Mouse (Mus musculus) activated CD4-positive, CD25-positive, alpha-beta regulatory T cell, adult 4 months (primary cell): ENCODE measurements at regions not wholly inside any gene's neighbourhood (a gene's known extent, or its start where the extent isn't known, plus 50 kb on each side); places are given as distances from the start of the nearest gene placed in this dataset.

ENCODE experiments used
- ATAC-seq: one replicate; pipeline ENCODE4 v1.8.0; 2017

DNA sequence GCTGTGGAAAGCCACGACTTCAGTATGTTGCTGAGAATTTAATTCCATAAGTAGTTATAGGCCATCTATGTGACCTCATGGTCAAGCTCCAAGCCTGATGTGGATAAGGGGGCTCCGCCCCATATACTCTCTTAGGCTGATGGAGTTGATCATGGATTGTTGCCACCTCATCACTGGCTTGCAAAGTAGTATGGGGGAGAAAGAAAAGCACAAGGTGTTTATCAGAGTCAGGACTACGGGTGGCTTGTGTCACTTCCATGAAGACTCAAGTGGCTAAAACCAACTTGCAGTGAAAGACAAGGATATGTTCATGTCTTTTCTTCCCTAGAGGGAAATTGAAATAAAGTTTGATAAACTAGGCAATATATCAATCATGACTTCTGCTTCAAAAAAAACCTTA, 102.9 kb upstream of the Fut8 start:
- no peak for ATAC-seq

DNA sequence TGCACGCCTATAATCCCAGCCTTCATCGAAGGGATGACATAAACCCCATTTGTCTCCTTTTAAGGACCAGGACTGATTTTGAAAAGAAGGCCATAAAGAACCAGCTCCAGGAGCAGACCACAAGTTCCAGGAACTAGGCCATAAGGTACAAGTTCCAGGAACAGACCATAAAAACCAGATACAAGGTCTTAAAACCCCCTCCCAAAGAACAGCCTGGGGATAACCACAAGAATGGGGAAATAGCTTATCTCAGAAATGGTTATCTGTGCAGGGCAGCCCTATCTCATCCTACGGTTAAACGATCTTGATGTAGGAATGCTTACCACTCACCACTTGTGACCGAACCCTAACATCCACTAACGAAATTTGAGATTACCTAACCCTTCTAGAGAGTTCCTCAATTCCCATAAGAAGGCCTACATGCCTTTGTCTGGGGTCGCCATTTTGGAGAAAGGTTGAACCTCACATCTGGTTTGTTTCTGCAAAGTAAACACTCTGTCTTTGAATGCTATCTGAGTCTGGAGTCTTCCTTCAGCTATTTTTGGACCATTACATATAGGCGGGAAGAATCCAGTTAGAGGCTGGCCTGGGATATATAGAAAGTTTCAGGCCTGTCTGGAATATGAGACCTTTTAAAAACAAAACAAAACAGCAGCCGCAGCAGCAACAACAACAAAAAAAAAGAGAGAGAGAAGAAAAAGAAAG, 103.5 kb upstream of the Fut8 start:
- ATAC-seq, result no peak

DNA sequence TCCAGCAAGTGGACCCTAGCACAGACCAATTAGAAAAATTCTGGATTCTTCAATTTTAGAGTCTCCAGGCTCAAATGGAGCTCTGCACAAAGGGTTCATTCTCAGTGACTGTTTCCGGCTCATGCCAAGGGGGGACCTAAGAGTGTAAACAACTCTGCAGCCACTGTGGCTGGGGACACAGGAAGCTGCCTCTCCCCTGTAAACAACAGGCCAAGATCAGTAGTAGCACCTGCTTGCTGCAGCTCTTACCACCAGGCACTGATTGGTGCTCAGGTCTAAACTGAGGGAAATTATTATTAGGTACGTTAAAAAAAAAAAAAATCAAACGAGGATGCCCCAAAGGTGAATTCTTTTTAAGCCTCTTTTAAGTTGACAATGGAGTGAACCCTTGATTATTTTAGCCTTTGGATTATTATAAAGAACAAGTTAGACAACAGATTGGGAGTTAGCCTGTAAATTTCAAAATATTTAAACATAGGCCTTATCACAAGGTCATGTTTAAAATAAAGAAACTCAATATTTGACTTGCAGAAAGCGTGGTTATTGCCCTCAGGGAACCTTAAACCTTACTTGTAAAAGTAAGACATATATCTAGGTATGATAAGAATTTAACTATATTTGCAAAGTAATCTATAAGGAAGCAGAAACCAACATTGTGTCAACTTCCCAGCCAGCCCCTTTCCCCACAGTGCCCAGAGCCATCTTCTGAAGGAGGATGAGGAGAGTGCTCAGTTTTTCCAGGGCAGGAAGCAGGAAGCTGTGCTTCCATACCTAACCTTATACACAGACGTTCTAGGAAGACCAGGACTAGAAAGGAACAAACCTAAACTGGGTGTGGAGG, 104.2 kb upstream of the Fut8 start:
- ATAC-seq, result no peak

DNA sequence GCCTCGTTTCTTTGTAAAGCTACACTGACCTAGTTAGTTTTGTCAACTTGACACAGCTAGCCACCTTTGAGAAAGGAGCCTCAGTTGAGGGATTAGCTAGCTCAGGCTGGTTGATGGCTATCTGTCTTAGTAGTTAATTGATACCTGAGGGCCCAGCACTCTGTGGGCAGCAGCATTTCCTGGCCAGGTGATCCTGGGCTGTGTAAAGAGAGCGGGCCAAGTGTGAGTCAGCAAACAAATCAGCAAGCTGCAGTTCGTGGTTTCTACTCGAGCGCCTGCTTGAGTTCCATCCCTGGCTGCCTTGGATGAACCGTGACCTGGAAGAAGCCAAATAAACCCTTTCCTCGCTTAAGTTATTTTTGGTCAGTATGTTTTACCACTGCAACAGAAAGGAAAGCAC, 106.6 kb upstream of the Fut8 start:
- peak; percentile 59 for ATAC-seq

DNA sequence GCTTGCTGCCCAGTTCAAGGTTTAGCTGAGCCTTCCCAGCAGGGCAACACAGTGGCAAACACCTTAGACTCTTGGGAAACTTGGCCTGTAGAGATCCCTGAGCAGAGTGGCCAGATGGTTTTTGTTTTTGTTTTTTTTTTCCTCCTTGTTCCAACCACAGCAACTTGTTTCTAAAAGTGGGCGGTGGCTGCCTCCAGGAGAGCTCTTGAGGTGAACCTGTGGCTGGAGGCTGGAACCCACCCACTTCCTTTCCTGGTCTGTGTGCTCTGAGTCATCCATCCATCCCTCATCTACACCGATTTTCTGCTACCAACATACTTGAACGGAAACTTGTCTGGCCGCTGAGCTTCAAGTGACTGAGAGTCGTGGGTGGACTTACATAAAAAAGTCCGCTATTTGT, 107.4 kb upstream of the Fut8 start:
- ATAC-seq, result peak; percentile 90

DNA sequence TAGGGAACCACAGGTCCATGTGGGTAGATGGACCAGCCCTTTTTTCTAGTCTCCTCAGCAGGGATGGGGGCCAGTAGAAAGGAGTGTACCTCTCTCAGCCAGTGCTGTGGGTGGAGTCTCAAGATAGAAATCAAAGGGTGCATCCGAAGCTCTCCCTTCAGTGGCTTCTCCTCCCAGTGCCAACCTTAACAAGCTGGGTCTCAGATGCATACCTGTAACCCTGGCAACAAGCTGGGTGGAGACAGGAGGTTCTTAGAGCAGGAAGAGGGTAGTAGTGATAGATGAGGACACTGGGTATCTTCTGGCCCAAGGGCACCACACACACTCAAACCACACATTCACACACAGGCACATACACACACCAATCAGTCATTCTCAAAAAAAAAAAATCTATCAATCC, 113.7 kb upstream of the Fut8 start:
- peak; percentile 61 for ATAC-seq

DNA sequence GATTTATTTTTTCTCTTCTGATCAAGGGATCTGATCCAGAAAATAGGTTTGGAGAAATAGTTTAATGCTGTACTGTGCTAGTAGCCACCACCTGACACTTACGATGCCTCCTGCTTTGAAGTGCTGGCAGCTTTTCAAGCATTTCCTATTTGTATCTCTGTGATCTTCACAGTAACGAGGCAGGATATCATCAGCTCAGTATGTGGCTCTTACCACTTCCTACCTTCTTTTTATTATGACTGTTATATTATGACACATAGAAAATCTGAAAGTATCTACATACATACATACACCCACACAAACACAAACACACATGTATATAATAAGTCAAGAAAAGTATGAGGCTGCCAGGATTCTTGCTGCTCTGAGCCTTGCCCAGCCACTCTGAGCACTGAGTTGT, 124.4 kb upstream of the Fut8 start:
- peak; percentile 98 for ATAC-seq

DNA sequence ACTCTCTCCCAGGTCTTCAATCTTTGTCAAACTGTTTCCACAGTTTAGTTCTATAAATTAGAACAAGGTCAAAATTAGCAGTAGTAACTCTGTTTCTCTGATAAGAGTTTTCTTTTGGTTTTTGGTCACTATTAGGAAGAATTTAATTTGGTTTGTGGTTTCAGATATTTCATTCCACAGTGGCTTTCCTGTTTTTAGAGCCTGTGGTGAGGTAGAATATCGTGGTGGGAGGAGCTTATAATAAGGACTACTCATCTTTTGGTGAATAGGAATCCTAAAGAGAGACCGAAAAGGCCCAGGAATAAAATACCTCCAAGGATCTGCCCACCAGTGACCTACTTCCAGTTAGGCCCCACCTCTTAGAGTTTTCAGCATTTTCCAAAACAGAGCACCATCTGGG, 125.8 kb upstream of the Fut8 start:
- no peak for ATAC-seq

DNA sequence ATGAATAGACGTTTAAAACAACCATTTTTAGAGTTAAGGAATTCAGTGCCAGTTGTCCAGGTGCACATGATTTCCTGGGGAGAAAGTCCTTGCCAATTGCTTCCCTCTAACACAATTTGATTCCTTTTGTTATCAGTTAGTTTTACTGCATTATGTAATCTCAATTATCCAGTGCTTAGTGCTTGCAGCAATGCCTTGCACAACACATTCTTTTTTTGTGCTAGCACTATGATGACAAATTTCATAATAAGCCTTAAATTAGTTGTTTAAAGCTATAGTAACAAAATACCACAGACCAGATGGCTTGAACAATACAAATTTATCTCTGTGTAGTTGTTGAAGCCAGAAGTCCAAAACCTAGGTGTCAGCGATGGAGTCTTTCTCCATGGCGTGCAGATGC, 130.7 kb upstream of the Fut8 start:
- ATAC-seq, result no peak

DNA sequence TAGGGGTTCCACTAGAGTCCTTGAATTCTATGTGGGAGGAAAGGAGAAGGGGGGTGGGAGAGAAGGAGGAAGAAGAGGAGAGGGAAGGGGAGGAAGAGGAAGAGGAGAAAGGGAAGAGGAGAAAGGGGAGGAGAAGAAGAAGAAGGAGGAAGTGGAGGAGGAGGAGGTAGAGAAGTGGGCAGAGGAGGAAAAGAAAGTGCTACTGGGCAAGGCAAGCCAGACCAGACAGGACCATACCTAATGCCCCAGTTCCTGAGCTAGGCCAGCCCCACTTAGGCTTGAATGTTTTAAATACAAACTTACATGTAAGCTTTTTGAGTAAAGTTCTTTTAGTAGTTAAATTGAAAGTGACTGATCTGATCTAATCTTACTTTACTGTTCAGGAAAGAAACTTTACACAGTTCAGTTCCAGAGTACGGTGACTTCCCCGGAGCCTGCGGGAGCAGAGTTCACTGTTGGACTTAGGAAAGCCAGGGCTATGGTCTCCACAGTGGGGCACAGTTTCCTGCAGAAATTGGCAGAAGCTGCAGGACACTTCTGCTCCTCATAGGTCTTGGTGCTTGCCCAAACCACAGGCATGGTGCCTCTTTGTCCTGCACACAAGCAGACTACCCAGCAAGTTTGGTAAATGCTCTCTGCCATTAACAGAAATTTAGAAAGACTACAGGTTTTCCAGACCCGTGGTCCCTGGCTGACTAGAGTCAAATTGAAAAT, 131.9 kb upstream of the Fut8 start:
- ATAC-seq, result no peak

DNA sequence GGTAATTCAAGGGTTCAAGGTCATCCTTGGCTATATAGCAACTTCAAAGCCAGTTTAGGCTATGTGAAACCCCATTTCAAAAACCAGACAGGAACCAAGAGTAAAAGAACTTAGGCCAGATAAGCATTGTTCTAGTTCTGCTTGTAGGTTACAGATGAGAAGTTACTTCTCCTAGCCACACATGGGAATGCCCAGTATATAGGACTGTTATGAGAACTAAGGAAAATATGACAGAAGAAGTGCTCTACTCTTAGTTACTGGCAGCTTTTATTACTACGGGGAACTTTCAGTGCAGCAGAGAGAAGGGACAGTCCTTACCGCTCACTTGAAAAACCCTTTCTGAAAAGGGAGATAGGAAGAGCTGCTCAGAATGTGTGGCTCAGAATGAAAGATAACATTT, 137.4 kb upstream of the Fut8 start:
- no peak for ATAC-seq

DNA sequence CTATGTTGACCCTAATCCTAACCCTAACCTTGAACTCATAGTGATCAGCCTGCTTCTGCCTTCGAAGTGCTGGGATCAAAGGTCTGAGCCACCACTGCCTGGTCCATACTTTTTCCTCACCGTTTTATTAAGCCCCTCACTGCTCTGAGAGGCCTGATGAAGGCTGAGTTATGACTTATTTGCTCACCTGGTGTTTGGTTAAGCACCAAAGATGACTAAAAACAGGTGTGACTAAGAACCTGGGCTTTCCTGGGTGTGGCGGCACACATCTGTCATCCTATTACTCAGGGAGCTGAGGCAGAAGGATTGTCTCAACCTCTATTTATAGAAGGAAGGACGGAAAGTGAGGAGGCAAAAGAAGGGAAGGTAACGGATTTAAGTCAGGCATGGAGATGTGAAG, 137.5 kb upstream of the Max start:
- ATAC-seq, result no peak

DNA sequence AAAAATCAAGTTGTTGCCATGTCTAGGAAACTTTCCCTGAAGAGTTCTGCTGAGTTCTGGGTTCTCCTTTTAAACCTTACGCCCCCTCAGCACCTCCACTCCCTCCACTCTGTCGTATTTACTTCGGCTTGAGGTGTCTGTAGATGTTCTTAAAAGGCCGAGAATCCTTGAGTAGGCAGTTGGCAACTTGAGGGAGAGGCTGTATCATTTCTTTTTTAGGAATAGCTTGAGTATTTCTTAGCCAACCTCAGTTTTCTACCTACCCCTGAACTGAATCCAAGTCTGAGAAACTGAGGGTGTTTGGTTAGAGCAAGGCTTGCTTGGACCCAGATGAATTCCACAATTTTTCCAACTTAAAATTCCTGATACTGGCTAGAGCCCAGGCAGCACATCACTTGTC, 136.8 kb upstream of the Max start:
- ATAC-seq, result no peak

DNA sequence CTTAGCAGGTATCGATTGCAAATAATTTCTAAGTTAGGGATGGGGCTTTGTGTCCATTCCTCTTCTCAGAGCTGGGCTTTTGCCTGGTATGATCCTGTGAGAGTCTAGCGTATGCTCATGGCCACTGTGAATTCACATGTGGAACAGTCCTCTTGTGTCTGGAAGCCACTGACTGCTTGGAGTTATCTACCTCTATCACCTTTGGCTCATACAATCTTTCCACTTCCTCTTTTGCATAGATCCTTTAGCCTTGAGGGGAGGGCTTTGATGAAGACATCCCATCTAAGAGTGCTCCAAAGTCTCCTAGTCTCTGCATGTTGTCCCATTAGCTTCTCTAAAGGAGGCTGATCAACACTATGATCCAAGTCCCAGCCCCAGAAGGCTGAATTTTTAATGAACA, 135.8 kb upstream of the Max start:
- ATAC-seq, result no peak

DNA sequence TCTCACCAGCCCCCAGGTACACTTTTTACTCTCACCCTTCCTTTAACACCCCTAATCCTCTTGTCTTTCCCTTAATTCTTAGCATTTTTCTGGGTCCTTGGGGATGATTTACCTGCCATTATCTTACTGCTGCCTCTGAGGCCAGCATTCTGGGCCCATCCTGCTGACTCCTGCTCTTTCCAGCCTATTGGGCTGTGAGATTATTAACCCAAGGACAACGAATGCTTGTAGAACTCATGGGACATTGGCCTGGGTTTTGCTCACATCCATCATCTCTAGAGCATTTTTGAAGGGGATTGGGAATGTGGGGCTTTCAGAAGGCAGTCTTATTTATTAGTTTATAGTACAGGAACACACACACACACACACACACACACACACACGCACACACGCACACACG, 134.5 kb upstream of the Max start:
- no peak for ATAC-seq

DNA sequence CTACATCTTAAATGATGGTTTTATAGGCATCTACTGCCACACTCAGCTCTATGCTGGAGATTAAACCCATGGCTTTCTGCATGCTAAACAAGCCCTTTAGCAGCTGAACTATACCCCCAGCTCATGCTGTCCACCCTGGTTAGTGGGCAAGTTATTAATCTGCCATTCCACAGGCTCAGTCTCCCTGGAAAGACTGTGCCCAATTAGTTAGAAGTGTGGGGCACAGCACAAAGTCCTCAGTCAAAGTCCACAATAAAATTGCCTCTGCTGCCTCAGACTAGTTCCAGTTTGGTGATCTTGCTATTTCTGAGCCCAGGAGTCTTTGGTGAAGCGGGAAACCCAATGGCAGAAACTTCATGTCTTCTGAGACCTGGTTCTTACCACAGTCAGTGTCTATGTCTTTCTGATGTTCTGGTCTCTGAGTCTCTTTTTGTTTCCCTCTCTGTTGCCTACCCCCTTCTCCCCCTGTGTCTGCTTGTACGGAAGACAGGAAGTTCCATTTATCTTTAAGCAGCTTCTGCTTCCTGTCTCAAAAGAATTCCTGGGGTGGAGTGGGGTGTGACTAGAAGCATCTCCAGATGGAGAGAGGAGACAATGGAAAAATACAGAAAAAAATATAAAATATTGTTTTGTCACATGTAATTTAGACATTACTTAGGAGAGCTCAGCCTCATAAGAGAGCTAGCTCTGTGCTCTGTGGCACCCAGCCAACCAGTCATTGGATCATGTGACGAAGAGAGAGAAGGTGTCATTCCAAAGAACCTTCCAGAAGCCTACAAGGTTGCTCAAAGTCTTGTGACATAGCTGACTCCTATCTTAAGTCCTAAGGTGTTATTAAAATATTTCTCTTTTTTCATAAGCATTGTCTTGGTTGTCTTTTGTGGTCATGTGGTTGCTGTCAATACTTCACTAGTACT, 133.3 kb upstream of the Max start:
- no peak for ATAC-seq

DNA sequence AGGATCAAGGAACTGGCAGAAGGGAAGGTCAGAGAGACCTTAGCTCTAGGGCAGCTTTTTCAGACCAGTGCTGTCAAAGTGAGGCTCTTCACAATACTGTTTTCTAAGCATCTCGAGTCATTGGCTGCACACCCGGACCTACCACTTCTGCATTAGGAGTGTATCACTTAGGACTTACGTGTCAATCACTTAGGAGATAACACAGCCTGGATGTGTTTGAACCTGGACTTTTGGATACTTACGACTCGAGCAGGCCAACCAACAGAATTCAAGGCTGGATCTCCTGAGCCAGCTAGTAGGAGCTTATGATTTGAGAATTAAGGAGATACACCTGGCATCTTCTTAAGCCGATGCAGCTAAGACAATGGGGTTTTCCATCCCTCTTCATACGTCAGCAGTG, 132.2 kb upstream of the Max start:
- ATAC-seq, result no peak

DNA sequence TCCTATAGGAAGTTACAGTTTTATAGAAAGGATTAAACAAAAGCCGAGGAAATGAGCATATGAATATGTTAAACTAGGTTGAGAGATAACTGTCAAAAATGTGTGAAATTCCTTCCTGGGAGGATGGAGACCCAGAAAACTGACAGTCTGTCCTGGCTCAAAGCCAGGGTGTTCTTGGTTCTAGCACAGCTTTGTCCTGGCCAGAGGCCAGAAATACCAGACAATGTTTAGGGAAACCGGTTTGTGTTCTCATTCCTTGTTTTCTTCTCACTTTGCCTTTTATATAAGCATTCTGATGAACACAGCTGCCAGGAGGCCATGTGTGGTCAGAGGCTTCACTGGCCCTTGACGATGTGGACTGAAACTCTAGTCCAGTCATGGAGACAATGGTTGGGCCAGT, 130.7 kb upstream of the Max start:
- no peak for ATAC-seq

DNA sequence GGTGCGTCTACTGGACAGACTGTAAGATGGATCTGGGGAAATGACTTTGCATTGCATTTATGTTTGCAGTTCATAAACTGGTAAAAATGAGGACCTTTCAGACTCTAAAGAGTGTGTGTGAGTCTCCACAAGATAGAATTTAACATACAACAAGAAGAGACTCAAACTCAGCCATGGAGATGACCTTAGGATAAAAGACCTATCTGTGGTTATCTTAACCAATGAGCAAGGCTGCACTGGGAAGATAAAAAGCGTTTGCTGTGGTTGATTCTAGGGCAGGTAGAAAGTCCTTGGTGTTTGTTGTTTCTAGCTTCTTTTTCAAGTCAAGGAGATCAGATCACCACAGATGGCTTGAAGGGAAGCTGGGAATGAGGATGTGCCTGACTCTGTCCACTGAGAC, 130.1 kb upstream of the Max start:
- ATAC-seq, result no peak

DNA sequence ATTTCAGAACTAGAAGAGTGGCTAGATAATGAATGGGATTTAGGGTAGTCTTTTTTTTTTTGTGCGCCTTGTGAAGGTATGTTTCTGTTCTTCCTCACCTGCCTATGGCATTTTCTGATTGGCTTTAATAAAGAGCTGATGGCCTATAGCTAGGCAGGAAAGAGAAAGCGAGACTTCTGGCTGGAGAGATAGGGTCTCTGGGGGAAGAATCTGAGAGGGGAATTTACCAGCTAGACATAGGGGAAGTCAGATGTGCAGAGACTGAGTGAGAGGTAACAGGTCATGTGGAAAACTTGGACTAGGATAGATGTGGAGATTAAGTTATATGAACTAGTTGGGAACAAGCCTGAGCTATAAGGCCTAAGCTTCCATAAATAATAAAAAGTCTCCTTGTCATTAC, 129.7 kb upstream of the Max start:
- ATAC-seq, result no peak

DNA sequence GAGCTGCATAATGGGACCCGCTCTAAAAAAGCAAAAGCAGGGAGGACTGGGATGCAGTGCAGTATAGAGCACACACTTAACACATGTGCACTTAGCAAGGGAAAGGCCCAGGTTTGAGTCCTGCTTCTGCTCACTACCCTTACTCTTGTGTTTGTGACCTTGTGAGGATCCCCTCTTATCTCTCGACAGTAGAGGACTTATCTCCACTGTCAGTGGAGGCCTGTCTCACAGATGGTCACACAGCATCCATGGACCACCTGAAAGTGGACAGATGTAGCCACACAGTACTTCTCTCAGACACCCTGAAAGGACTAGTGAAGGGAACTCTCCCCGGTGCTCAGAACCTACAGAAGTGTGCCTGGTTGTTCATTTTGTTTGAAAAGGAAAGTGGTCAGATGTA, 128.5 kb upstream of the Max start:
- no peak for ATAC-seq

DNA sequence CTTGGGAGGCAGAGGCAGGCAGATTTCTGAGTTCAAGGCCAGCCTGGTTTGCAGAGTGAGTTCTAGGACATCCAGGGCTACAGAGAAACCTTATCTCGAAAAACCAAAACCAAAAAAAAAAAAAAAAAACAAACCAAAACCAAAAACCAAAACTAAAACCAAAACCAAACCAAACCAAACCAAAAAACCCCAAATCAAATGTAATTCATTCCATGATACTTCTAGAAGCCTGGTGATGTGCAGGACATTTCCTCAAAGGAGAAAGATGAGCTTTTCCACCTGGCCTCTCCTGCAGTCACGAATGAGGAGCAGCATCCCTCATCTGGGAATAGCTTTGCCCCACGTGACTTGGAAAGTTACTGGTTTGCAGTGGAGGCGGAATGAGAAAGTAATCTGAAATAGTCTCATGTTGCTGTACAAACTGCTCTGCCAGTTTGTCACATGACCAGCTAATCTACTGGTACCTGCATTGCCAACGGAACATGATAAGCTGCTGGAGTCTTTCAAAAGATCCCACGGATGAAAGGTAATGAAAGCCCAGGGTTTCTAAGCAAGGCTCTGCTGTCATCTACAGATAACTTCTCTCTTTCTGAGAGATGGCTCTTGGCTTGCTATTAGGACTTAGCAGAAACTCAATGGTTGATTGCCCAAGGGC, 127.8 kb upstream of the Max start:
- ATAC-seq, result no peak
